Mouse (Mus musculus) small intestine, adult 2 months (tissue): ENCODE results near the gene Phf12. TPM values are rescaled to one million over a fixed set of nuclear protein-coding genes. Genes with fewer than 3 reads are reported as not detected.

ENCODE experiments used
- H3K27ac ChIP-seq: fragments of 200-500 bp; 2 replicates; pipeline ENCODE4 v1.5.1; 2012; ENCODE audit warnings: low read depth, low read length, control low read depth, inconsistent platforms; ENCODE audit not compliant: insufficient read depth
- H3K27me3 ChIP-seq: fragments of 200-500 bp; 2 replicates; pipeline ENCODE4 v1.6.1; 2012; ENCODE audit warnings: mild to moderate bottlenecking, moderate library complexity, low read length, inconsistent platforms; ENCODE audit not compliant: control insufficient read depth, insufficient read depth
- H3K36me3 ChIP-seq: fragments of 200-500 bp; 2 replicates; pipeline ENCODE4 v1.6.1; 2012; ENCODE audit warnings: mild to moderate bottlenecking, low read length, control low read depth, inconsistent platforms; ENCODE audit not compliant: control insufficient read depth, insufficient read depth
- H3K4me1 ChIP-seq: fragments of 200-500 bp; 2 replicates; pipeline ENCODE4 v1.6.1; 2012; ENCODE audit warnings: low read length, inconsistent platforms, mixed read lengths; ENCODE audit not compliant: control insufficient read depth, insufficient read depth, insufficient read length
- H3K4me3 ChIP-seq: fragments of 200-500 bp; 2 replicates; pipeline ENCODE4 v1.5.1; 2012; ENCODE audit warnings: low read depth, mild to moderate bottlenecking, control low read depth, inconsistent platforms, low read length, moderate library complexity
- CTCF ChIP-seq: fragments of 200-500 bp; IDR thresholded peaks from 2 replicates; pipeline ENCODE4 v1.5.1; 2012; ENCODE audit warnings: low read depth, mild to moderate bottlenecking, control low read depth, inconsistent platforms, low read length, moderate library complexity, mixed read lengths; ENCODE audit not compliant: insufficient replicate concordance, insufficient read length; ENCODE audit errors: extremely low read depth
- POLR2A ChIP-seq: fragments of 200-500 bp; IDR thresholded peaks from 2 replicates; pipeline ENCODE4 v1.6.1; 2012; ENCODE audit warnings: low read depth, mild to moderate bottlenecking, control low read depth, inconsistent platforms, low read length, moderate library complexity
- WGBS: fragments of 180-500 bp; shearing (Covaris S2); methylation state at CpG from one replicate; pipeline ENCODE4 v1.1.7; 2018; 5-methylcytosine and 5-hydroxymethylcytosine counted together
- polyA plus RNA-seq: library from polyadenylated mRNA; depleted of rRNA; stranded (reverse); fragments of >200 nt; gene quantifications from 2 replicates; pipeline ENCODE4 v1.2.3, GENCODE M21; 2012

Phf12 gene
- polyA plus RNA-seq, 1 experiment = 33.0 TPM

GRCm38 (mm10) chr11:78056946-78057345 is 74.4 kb downstream of the Phf12 start:
- TF ChIP-seq POLR2A (no peak), CTCF (no peak)
- 88% methylated on average over 8 of the region's 8 CpGs for WGBS
- no peaks in the 10 kb centered on the region for H3K27me3 ChIP-seq
- H3K36me3 ChIP-seq = no peaks in the 10 kb centered on the region; the same call in 1 of the 2 replicates
- H3K4me1 ChIP-seq = no peaks in the 10 kb centered on the region
- H3K4me3 ChIP-seq = no peak overlapping the region
- H3K27ac ChIP-seq = no peak overlapping the region

- Histone ChIP-seq H3K27me3 (no peaks in the 10 kb centered on the region), H3K4me1 (no peaks in the 10 kb centered on the region), H3K27ac (no peak overlapping the region), H3K36me3 (no peaks in the 10 kb centered on the region; the same call in 1 of the 2 replicates), H3K4me3 (no peak overlapping the region)
- no peak for TF ChIP-seq POLR2A
- TF ChIP-seq CTCF = peak; percentile 79; the same call in 1 of the 2 replicates
- WGBS = 34% methylated on average over 9 of the region's 9 CpGs
These were observed 77.5 kb downstream of the Phf12 start for GRCm38 (mm10) chr11:78059833-78060757.

- Histone ChIP-seq H3K4me1 (no peaks in the 10 kb centered on the region), H3K27me3 (no peaks in the 10 kb centered on the region), H3K36me3 (no peaks in the 10 kb centered on the region; the same call in 1 of the 2 replicates), H3K4me3 (no peak overlapping the region), H3K27ac (no peak overlapping the region)
- TF ChIP-seq POLR2A (no peak), CTCF (no peak)
- WGBS = 80% methylated on average over 1 of the region's 1 CpGs
These were observed 80.0 kb downstream of the Phf12 start for GRCm38 (mm10) chr11:78062563-78062962.

GRCm38 (mm10) chr11:78065906-78066305 is 83.4 kb downstream of the Phf12 start:
- Histone ChIP-seq H3K4me3 (no peak overlapping the region), H3K27me3 (no peaks in the 10 kb centered on the region), H3K36me3 (no peaks in the 10 kb centered on the region), H3K4me1 (no peaks in the 10 kb centered on the region), H3K27ac (no peak overlapping the region)
- TF ChIP-seq POLR2A (no peak), CTCF (no peak)
- WGBS = 51% methylated on average over 2 of the region's 2 CpGs

- H3K4me1 ChIP-seq = no peaks in the 10 kb centered on the region
- no peaks in the 10 kb centered on the region for H3K27me3 ChIP-seq
- H3K4me3 ChIP-seq = no peak overlapping the region
- WGBS = 77% methylated on average over 2 of the region's 2 CpGs
- TF ChIP-seq POLR2A = no peak
- TF ChIP-seq CTCF = no peak
- no peak overlapping the region for H3K27ac ChIP-seq
- H3K36me3 ChIP-seq = no peaks in the 10 kb centered on the region
These were observed 84.1 kb downstream of the Phf12 start for GRCm38 (mm10) chr11:78066641-78067040.

- Histone ChIP-seq H3K4me3 (no peak overlapping the region), H3K36me3 (no peaks in the 10 kb centered on the region), H3K4me1 (no peaks in the 10 kb centered on the region), H3K27me3 (no peaks in the 10 kb centered on the region), H3K27ac (no peak overlapping the region)
- 35% methylated on average over 5 of the region's 5 CpGs for WGBS
- TF ChIP-seq CTCF (no peak), POLR2A (no peak)
These were observed 85.0 kb downstream of the Phf12 start for GRCm38 (mm10) chr11:78067566-78067965.

GRCm38 (mm10) chr11:78069130-78069529 is 86.6 kb downstream of the Phf12 start:
- H3K36me3 ChIP-seq = peaks cover 7% of the 10 kb centered on the region
- no peaks in the 10 kb centered on the region for H3K4me1 ChIP-seq
- WGBS = 80% methylated on average over 5 of the region's 5 CpGs
- no peak overlapping the region for H3K4me3 ChIP-seq
- no peak overlapping the region for H3K27ac ChIP-seq
- H3K27me3 ChIP-seq = no peaks in the 10 kb centered on the region
- no peak for TF ChIP-seq CTCF
- TF ChIP-seq POLR2A = no peak

GRCm38 (mm10) chr11:78069646-78070045 is 87.1 kb downstream of the Phf12 start:
- Histone ChIP-seq H3K27ac (no peak overlapping the region), H3K36me3 (peaks cover 12% of the 10 kb centered on the region), H3K27me3 (no peaks in the 10 kb centered on the region), H3K4me1 (no peaks in the 10 kb centered on the region), H3K4me3 (no peak overlapping the region)
- 87% methylated on average over 6 of the region's 6 CpGs for WGBS
- TF ChIP-seq POLR2A (no peak), CTCF (no peak)
